Mouse (Mus musculus) urinary bladder, adult 2 months (tissue): ENCODE measurements around the gene Abtb1. TPM values are rescaled to one million over a fixed set of nuclear protein-coding genes. Genes with fewer than 3 reads are reported as not detected.

Source experiments
- DNase-seq: peaks from one replicate; pipeline ENCODE4 v3.0.0; 2022; ENCODE audit warnings: low spot score
- polyA plus RNA-seq: library from polyadenylated mRNA; depleted of rRNA; stranded (reverse); fragments of >200 nt; gene quantifications from 2 replicates; pipeline ENCODE4 v1.2.3, GENCODE M21; 2012

Abtb1 gene
- polyA plus RNA-seq, 1 experiment, result 51.8 TPM

- no peak for DNase-seq
Measured at GRCm38 (mm10) chr6:88854509-88854908, 12.7 kb upstream of the Abtb1 start.

GRCm38 (mm10) chr6:88850034-88850433, 8.2 kb upstream of the Abtb1 start:
- DNase-seq, result no peak

GRCm38 (mm10) chr6:88849270-88849669, 7.5 kb upstream of the Abtb1 start:
- DNase-seq, result no peak

- no peak for DNase-seq
Measured at GRCm38 (mm10) chr6:88847571-88847970, 5.8 kb upstream of the Abtb1 start.

- no peak for DNase-seq
Measured at GRCm38 (mm10) chr6:88844901-88845565, 3.2 kb upstream of the Abtb1 start.

GRCm38 (mm10) chr6:88843781-88844725, 2.3 kb upstream of the Abtb1 start:
- no peak for DNase-seq

GRCm38 (mm10) chr6:88843241-88843640, 1.5 kb upstream of the Abtb1 start:
- no peak for DNase-seq

GRCm38 (mm10) chr6:88842731-88843151, 957 bp upstream of the Abtb1 start:
- no peak for DNase-seq

GRCm38 (mm10) chr6:88841514-88841780, 337 bp downstream of the Abtb1 start:
- DNase-seq, result no peak

- DNase-seq, result no peak
Measured at GRCm38 (mm10) chr6:88840791-88841513, 832 bp downstream of the Abtb1 start.

GRCm38 (mm10) chr6:88840211-88840610, 1.6 kb downstream of the Abtb1 start:
- DNase-seq, result no peak

GRCm38 (mm10) chr6:88839135-88839970, 2.4 kb downstream of the Abtb1 start:
- no peak for DNase-seq

GRCm38 (mm10) chr6:88838613-88839012, 3.2 kb downstream of the Abtb1 start:
- DNase-seq, result no peak

GRCm38 (mm10) chr6:88837999-88838398, 3.8 kb downstream of the Abtb1 start:
- no peak for DNase-seq

- no peak for DNase-seq
Measured at GRCm38 (mm10) chr6:88836178-88836819, 5.5 kb downstream of the Abtb1 start.

- DNase-seq, result no peak
Measured at GRCm38 (mm10) chr6:88835047-88835446, 6.7 kb downstream of the Abtb1 start.

GRCm38 (mm10) chr6:88833340-88834140, 8.2 kb downstream of the Abtb1 start:
- DNase-seq, result no peak

- no peak for DNase-seq
Measured at GRCm38 (mm10) chr6:88832663-88833062, 9.1 kb downstream of the Abtb1 start.

- DNase-seq, result no peak
Measured at GRCm38 (mm10) chr6:88831456-88831855, 10.3 kb downstream of the Abtb1 start.

- no peak for DNase-seq
Measured at GRCm38 (mm10) chr6:88830112-88830702, 11.6 kb downstream of the Abtb1 start.
